Mouse (Mus musculus) cerebellum, postnatal 25 days (tissue): ENCODE measurements around the gene Senp1.

Experiments
- DNase-seq, 2 experiments: peaks; one replicate each; pipeline ENCODE4 v3.0.0; 2021; ENCODE audit warnings: mixed read lengths in 2 of 2

Gene Senp1

DNA sequence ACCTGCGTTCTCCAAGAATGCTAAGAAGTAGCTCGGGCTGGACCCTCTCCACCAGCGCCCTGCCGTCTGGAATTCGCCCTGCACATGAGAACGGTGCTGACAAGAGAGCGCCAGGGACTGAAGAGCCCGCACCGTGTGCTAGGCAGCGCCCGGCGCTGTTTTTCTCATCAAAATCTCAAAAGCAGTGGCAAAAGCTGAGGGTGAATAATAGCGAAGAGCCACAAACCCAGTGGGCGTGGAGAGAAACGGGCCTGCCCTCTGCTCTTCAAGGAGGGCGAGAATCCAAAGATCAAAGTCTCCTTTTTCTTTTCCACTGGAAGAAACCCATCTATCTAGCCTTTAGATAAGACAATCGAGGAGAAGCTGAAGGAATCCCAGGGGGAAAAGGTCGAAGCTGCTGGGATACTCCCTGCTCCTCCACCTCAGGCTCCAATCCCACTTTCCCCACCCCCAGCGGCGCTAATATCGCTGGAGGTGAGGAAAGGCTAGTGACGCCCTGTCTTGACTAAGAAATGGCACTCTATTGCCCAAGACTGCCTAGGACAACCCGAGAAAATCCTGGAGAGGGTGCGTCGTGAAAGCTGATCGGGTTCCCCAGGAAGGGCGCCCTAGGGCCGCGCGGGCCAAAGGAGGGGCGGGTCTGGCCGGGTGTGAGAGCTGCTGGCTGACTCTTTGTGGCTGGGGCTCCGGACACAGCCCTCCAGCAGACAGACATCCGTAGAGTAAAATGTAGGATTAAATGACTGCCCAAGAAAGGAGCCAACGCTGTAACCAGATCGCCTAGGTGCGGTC, 92.0 kb downstream of the Senp1 start:
- no peak for DNase-seq

DNA sequence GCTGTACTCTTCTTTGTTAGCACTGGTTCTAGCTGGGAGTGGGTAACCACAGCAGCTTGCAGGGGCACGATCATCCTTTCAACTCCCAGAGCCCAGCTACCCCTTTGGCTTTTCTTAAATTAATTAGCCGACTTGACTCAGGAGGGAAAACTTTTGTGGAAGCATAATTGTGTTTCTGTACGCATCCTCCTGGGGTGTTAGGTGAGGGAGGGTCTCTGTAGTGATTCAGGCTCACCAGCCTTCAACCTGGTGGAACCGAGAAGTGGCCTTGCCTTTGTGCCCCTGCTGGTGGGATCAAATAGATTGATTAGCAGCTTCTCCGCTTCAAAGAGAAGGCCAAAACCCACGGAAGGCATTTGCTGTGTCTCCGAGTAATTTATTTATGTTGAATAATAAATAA, 93.6 kb downstream of the Senp1 start:
- DNase-seq = no peak

DNA sequence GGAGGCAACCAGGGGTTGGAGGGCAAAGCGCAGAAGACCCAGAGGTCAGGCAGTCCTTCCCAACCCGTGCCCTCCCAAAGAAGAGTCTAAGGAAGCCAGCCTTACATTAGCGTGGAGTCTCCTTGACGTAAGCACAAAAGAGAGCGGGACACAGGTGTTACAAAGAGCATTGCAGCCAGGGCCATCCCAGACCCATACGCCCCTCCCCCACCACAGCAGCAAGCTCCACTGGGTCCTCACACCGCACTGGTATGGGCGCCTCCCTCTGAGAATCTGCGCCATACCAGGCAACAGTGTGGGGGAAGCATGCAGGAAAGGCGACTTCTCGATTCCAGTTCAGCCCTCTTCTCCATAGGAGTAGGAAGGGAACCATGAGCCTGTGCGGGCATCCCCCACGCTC, 94.0 kb downstream of the Senp1 start:
- DNase-seq = no peak

DNA sequence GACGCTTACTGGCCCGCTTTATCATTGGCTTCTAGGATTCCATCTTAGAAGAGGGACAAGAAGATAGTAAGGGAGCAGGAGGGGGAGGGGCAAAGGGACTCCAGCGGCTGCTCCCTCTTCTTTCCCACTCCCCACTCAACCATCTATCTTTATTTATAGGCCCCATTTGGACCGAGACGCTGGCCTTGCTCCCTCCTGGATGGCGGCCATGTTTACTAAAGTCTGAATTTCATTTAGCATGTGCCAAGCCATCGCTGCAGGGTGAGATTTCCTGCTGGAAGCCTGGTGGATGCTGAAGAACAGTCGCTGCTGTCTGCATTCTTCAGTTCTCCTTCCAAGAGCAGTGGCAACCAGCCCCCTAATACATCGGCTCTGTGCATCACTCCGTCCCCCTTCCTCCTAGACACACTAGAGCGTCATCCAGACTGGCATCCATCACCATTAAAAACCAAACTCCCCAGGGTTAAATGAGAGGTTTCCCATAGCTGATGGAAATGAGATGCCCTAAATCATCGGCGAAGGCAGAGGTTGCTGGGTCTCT, 96.8 kb downstream of the Senp1 start:
- peak; percentile 38 to 61 for DNase-seq

DNA sequence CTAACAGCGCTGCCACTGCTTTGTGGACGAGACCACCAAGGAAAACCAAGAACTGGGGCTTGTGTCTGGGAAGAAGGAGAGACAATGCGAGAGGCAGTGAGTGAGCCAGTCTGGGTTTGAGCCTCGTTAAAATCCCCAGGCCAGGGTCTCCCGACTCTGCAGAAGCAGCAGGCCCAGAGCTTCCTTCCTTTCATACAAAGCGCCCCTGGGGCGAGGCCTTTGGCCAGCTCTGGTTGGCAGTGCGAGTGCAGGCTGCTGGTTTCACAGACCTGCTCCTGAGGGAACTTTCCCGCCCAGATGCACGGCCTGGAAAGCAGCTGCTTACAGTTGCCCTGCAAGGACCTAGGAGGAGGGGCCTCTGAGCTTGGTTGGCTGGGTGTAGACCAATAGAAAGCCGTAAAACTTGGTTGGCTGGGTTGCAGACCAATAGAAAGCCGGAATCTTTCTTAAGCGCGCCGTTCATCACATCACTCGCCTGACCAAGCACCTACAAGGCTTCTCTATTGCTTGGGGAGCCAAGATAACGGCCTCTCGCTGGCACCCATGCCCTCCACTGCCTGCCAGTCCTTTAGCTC, 100.7 kb downstream of the Senp1 start:
- peak; percentile 65 to 72 for DNase-seq

DNA sequence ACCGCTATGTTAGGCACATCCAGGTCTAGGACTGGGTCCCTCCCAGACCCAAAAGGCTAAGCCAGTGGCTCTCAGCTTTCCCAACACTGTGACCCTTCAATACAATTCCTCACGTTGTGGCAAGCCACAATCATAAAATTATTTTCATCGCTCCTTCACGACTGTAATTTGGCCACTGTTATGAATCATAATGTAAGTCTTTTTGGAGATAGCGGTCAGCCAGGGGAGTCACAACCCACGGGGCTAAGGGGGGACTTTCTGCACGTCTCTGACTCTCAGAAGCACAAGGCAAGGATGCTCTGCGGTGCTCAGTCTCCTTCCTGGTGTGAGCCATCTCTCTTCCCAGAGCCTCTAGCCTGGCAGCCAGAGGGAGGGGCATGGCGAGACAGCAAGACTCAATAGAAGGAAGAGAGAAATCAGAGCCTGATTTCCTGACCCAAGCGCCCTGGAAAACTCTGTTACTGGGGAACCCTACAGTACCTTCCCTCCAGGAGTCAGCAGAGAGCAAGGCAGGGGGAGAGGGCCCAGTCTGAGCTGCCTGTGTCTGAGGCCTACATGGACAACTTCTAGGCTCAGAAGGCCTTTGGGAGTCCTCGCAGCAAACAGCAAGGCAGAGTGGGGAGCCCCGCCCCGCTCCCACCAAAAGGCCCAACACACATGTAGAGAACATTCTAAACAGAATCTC, 101.4 kb downstream of the Senp1 start:
- DNase-seq = no peak

DNA sequence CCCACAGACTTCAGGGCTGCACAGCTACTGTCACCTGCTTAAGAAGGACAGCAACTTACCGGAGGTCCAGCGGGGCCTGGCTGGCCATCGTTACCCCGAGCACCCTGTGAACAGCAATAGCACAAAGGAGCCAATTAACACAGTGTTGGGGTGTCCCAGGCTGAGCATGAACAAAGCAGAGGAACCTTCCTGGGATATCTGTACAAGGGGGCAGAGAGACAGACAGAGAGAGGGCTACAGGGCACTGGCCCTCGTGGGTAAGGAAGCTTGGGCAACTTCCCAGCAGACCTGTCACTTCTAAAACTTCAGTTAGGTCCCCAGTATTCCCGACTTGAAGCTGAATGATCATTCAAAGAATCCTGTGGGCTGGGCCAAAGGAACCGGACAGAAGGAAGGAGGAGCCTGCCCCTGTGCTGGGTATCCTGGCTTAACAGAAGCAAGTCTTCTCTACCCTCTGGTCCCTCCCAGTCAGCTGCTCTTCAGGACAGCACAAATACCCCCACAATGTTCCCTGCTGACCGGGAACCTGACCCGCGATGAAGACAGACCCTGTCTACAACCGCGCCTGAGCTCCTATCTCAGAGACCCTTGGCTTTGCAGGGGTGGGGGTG, 102.2 kb downstream of the Senp1 start:
- DNase-seq = no peak

DNA sequence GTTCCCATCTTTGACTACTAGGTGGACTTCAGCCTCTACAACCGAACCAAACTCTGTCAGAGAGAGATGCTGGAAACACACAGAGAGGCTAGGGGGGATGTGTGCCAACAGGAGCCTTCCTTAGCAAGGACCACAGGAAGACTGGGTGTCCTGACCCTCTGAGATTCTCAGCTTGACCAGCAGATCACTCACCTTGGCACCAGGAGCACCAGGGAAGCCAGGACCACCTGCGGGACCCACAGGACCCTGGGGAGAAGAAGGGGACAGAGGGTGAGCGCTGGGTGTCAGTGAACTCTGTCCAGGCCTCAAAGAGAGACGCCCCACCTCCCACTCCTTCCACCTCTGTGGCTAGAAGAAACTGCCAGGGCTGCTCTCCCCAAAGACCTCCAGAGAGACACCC, 102.8 kb downstream of the Senp1 start:
- DNase-seq = no peak

DNA sequence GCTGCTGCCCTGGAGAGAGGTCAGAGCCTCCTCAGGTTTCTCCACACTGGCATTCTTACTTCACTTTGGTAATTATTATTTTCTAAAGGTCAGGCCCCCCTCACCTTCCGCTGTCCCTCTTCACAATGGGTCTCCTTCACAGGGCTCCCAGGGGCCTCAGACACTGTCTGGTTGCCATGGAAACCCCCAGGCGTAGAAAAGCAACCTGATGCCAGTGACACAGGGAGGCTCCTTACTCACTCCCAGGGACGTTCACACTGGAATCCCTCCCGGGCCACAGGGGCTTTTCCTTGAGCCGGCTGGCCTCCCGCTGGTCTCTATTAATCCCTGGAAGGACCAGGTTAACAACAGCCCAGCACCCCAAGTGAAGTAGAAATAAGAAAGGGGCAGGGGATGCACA, 103.4 kb downstream of the Senp1 start:
- DNase-seq = no peak

DNA sequence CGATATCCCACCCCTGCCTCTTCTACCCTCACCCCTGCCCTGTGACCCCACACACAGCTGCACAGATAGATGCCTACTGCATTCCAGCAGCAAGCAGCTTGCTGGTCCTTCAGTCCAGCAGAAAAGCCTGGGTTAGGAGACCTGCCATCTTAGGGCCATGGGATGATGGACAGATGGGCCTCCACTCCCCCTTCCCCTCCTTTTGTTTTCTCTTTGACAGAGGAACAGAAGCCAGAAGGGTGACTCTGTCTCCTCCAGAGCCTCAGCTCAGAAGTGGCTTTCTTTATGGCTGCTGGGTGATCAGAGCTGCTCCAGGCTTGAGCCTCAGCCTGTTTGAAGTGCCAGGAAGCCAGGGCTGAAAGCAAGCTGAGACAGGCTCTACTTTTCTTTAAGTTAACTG, 104.0 kb downstream of the Senp1 start:
- no peak for DNase-seq
